Mouse (Mus musculus): Measurements from ENCODE around the gene Tmem163. TPM values are rescaled to one million over a fixed set of nuclear protein-coding genes. Genes with fewer than 3 reads are reported as not detected.
A peak's percentile ranks its signal among the peaks of the same experiment; 100 is the strongest.

Tmem163 gene
- polyA plus RNA-seq, 1 experiment from 2014 or later: 44.2 TPM

DNA sequence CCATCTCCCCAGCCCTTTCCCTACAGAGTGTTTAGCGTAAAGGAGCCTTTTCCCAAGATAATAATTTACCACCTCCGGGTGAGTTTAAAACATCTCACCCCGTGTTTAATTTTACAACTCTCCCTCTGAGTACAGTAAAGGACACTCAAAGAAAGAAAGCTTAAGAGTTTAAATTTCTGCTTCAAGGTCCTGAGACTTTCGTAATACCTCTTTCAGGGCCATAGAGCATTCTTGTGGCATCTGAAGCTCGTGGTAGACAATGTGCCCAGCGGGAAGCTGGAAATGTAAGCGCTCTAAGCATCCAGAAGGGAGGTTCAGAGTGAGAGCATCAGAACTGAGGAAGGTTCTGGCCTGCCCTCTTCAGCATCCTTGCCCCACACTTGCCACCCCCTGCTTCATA lies 52.2 kb downstream of the Tmem163 start:
- no peak for ATAC-seq (ENCODE audit: low FRiP score, low read depth)
- no peaks in the 10 kb centered on the region for H3K36me3 ChIP-seq
- WGBS: 56% methylated on average over 7 of the region's 7 CpGs
- H3K4me2 ChIP-seq (replicated peaks): no peak overlapping the region
- H3K4me1 ChIP-seq: no peaks in the 10 kb centered on the region
- no peak overlapping the region for H3K4me3 ChIP-seq
- H3K9me3 ChIP-seq: no peaks in the 10 kb centered on the region
- H3K9ac ChIP-seq: no peak overlapping the region
- no peaks in the 10 kb centered on the region for H3K27me3 ChIP-seq (replicated peaks)
- H3K27ac ChIP-seq: no peak overlapping the region

DNA sequence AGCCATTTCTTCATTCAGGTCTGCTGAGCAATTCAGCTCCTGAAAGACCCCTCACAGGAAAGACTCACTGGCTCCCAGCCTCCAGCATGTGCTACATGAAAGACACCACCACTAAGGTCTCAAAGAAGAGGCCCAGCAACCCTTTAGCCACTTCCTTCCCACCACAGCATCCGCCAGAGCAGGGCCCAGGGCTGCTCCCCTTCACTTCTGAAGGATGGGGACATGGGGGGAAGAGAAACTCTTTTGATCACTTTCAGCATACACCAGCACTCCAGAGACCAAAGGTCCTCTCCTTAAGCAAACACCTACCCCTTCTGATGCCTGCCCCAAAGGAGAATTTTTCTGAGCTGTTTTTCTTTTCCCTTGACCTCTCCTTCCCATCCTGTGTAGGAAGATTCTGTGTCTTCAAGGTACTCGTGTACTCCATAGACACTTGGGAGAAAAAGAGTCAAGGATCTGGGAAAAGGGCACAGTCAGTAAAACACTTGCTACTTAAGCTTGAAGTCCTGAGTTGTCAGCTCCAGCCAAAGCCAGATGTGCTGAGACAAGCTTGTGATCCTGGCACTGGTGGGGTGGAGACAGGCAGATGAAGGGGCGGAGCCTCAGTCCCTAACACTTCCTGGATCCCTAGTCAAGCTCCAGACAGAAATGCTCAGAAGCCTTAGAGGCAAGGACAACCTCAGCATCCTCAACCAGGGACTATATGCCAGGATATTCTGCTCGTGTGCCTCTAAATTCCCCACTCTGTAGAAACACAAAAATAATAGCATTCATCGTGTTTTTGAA lies 53.6 kb downstream of the Tmem163 start:
- no peaks in the 10 kb centered on the region for H3K27me3 ChIP-seq (replicated peaks)
- 58% methylated on average over 5 of the region's 5 CpGs for WGBS
- H3K4me1 ChIP-seq: no peaks in the 10 kb centered on the region
- no peak overlapping the region for H3K9ac ChIP-seq
- H3K36me3 ChIP-seq: no peaks in the 10 kb centered on the region
- H3K4me2 ChIP-seq (replicated peaks): no peak overlapping the region
- no peak overlapping the region for H3K27ac ChIP-seq
- H3K9me3 ChIP-seq: no peaks in the 10 kb centered on the region
- no peak overlapping the region for H3K4me3 ChIP-seq
- ATAC-seq (ENCODE audit: low FRiP score, low read depth): no peak

DNA sequence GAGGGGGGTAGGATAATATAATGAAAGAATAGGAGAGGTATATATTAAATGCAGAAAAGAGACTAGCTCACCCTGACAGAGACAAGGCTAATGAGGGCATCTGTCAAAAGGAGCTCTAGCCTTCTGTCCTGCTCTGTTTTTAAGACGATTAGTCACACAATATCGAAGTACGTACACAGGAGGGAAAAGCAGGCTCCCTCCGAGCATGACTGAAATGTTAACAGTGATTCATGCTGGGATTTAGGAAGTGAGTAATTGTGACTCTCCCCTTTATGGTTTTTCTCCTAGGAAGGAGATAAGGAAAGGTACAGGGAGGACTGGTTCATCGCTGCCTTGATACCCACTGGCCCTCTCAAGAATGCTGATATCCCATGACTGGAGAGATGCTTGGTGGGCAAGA lies 57.0 kb downstream of the Tmem163 start:
- Histone ChIP-seq H3K9me3 (no peaks in the 10 kb centered on the region), H3K4me3 (no peak overlapping the region), H3K4me1 (no peaks in the 10 kb centered on the region), H3K27ac (no peak overlapping the region), H3K9ac (no peak overlapping the region), H3K4me2 (replicated peaks) (no peak overlapping the region), H3K27me3 (replicated peaks) (no peaks in the 10 kb centered on the region), H3K36me3 (no peaks in the 10 kb centered on the region)
- whole genome bisulfite sequencing: 47% methylated on average over 5 of the region's 5 CpGs
- no peak for ATAC-seq (ENCODE audit: low FRiP score, low read depth)

DNA sequence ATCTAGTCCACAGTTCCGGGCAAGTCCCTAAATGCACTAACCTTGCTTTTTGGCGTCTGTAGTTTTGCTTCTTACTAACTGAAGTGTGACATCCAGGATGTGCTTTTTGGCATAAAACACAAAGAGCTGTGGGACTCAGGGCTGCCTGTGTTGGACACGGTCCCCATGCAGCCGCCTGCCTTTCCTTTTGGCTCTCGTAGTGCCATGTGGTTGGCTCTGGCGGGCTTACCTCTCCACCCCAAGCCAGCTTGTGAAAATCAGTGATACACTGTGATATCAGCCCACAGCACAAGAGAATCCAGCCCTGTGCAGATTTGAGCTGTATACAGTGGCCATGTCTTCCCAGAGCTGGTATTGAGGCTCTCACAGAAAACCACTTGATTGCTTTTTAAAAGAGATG lies 60.3 kb downstream of the Tmem163 start:
- H3K27me3 ChIP-seq (replicated peaks): no peaks in the 10 kb centered on the region
- no peak for ATAC-seq (ENCODE audit: low FRiP score, low read depth)
- no peak overlapping the region for H3K4me2 ChIP-seq (replicated peaks)
- no peaks in the 10 kb centered on the region for H3K4me1 ChIP-seq
- no peaks in the 10 kb centered on the region for H3K36me3 ChIP-seq
- no peak overlapping the region for H3K27ac ChIP-seq
- H3K9me3 ChIP-seq: no peaks in the 10 kb centered on the region
- no peak overlapping the region for H3K9ac ChIP-seq
- WGBS: 82% methylated on average over 6 of the region's 6 CpGs
- H3K4me3 ChIP-seq: no peak overlapping the region

DNA sequence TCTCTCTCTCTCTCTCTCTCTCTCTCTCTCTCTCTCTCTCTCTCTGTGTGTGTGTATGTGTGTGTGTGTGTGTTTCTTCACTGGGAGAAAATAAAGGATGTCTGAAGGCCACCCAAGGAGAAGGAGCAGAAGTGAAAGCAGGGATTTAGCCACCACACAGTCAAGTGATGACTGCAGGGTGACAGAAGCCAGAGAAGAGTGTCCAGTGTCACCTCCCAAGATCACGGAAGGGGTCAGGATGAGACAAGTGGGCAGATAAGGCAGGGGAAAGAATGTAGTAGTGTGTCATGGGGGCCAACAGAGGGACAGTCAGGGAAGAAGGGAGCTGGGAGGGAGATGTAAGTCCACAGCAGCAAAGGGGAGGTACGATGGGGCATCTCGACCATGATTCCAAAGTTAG lies 69.0 kb downstream of the Tmem163 start:
- H3K27me3 ChIP-seq (replicated peaks): 0 out of 2 replicates have a peak, but pooled peaks cover 3% of the 10 kb centered on the region
- no peak for ATAC-seq (ENCODE audit: low FRiP score, low read depth)
- no peak overlapping the region for H3K27ac ChIP-seq
- no peaks in the 10 kb centered on the region for H3K4me1 ChIP-seq
- 86% methylated on average over 3 of the region's 3 CpGs for WGBS
- H3K9me3 ChIP-seq: no peaks in the 10 kb centered on the region
- no peak overlapping the region for H3K4me3 ChIP-seq
- no peak overlapping the region for H3K4me2 ChIP-seq (replicated peaks)
- H3K36me3 ChIP-seq: no peaks in the 10 kb centered on the region
- H3K9ac ChIP-seq: no peak overlapping the region

GRCm38 (mm10) chr1:127609814-127610213 lies 69.5 kb downstream of the Tmem163 start:
- Histone ChIP-seq H3K27ac (no peak overlapping the region), H3K4me2 (replicated peaks) (no peak overlapping the region), H3K4me3 (no peak overlapping the region), H3K27me3 (replicated peaks) (0 out of 2 replicates have a peak, but pooled peaks cover 3% of the 10 kb centered on the region), H3K36me3 (no peaks in the 10 kb centered on the region), H3K9ac (no peak overlapping the region), H3K4me1 (no peaks in the 10 kb centered on the region), H3K9me3 (no peaks in the 10 kb centered on the region)
- ATAC-seq (ENCODE audit: low FRiP score, low read depth): no peak
- 84% methylated on average over 2 of the region's 2 CpGs for WGBS

DNA sequence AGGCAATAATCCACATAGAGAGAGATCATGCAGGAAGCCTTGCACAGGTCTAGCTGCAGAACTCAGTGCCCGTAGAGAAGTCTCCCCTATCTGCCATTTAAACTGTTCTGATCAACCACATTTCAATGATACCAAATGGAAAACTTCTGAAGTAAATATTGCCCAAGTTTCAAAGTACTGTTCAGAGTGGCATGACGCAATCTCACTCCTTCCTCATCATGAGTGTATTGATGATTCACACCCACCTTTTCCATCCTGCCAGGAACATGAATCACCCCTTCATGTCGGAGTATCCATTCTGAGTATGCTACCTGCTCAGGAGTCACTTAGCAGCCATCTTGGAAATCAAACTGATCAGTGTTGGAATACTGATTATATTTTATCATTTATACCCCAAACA lies 71.0 kb downstream of the Tmem163 start:
- ATAC-seq (ENCODE audit: low FRiP score, low read depth): no peak
- Histone ChIP-seq H3K9me3 (no peaks in the 10 kb centered on the region), H3K4me1 (peaks cover 13% of the 10 kb centered on the region; the same call in 1 of the 2 replicates), H3K4me2 (replicated peaks) (no peak overlapping the region), H3K27me3 (replicated peaks) (0 out of 2 replicates have a peak, but pooled peaks cover 3% of the 10 kb centered on the region), H3K36me3 (no peaks in the 10 kb centered on the region), H3K4me3 (no peak overlapping the region), H3K9ac (no peak overlapping the region), H3K27ac (no peak overlapping the region)
- 94% methylated on average over 3 of the region's 3 CpGs for WGBS

- peak; percentile 48 for ATAC-seq (ENCODE audit: low FRiP score, low read depth)
- Histone ChIP-seq H3K9me3 (no peaks in the 10 kb centered on the region), H3K4me1 (peaks cover 13% of the 10 kb centered on the region; the same call in 1 of the 2 replicates), H3K4me2 (replicated peaks) (no peak overlapping the region), H3K36me3 (no peaks in the 10 kb centered on the region), H3K9ac (no peak overlapping the region), H3K27me3 (replicated peaks) (0 out of 2 replicates have a peak, but pooled peaks cover 3% of the 10 kb centered on the region), H3K4me3 (no peak overlapping the region), H3K27ac (no peak overlapping the region)
- 49% methylated on average over 9 of the region's 9 CpGs for WGBS
Measured at GRCm38 (mm10) chr1:127603697-127604631, 75.4 kb downstream of the Tmem163 start.

GRCm38 (mm10) chr1:127596143-127596542 lies 83.2 kb downstream of the Tmem163 start:
- 94% methylated on average over 4 of the region's 4 CpGs for WGBS
- no peak for ATAC-seq (ENCODE audit: low FRiP score, low read depth)
- Histone ChIP-seq H3K9me3 (no peaks in the 10 kb centered on the region), H3K4me1 (no peaks in the 10 kb centered on the region), H3K4me2 (replicated peaks) (no peak overlapping the region), H3K27ac (no peak overlapping the region), H3K27me3 (replicated peaks) (no peaks in the 10 kb centered on the region), H3K4me3 (no peak overlapping the region), H3K36me3 (no peaks in the 10 kb centered on the region), H3K9ac (no peak overlapping the region)

DNA sequence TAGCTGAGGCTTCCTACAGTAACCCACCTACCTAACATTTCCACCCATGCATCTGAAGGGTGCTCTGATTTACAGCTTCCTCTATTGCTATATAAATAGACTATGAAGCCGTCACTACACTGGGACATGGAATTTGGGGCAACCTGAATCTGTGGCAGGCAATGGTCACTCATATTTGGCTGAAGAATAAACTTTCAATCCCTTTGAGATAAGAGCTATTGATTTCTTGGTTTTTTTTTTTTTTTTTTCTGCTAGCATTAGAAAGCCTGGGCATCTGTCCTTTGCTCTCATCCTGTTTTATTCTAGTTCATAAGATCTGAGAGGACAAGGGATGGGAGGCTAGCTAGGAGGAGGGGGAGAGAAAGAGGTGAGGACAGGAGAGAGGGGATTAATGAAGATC lies 83.6 kb downstream of the Tmem163 start:
- Histone ChIP-seq H3K4me3 (no peak overlapping the region), H3K27ac (no peak overlapping the region), H3K4me1 (no peaks in the 10 kb centered on the region), H3K36me3 (no peaks in the 10 kb centered on the region), H3K27me3 (replicated peaks) (no peaks in the 10 kb centered on the region), H3K4me2 (replicated peaks) (no peak overlapping the region), H3K9ac (no peak overlapping the region), H3K9me3 (no peaks in the 10 kb centered on the region)
- 63% methylated on average over 1 of the region's 1 CpGs for WGBS
- ATAC-seq (ENCODE audit: low FRiP score, low read depth): no peak

DNA sequence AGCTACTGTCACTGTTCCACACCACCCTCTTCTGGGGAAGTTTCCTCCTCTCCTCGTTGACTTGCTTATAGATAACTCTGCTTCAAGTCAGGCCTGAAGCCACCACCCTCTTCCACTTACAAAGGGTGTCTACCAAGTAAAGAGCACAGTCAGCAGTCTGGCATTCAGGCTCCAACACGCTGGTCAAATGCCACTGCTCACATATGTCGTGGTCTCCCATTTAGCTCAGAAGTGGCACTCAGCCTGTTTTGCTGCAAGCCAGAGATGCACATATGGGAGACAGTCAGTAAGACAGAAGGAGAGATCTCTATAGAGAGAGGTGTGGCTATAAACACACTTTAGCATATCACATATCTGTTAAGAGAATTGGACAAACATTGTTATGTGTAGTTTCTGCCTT lies 89.8 kb downstream of the Tmem163 start:
- H3K27me3 ChIP-seq (replicated peaks): no peaks in the 10 kb centered on the region
- H3K9ac ChIP-seq: no peak overlapping the region
- 79% methylated on average over 3 of the region's 3 CpGs for WGBS
- no peak overlapping the region for H3K4me2 ChIP-seq (replicated peaks)
- no peaks in the 10 kb centered on the region for H3K36me3 ChIP-seq
- no peaks in the 10 kb centered on the region for H3K4me1 ChIP-seq
- ATAC-seq (ENCODE audit: low FRiP score, low read depth): no peak
- no peak overlapping the region for H3K4me3 ChIP-seq
- no peaks in the 10 kb centered on the region for H3K9me3 ChIP-seq
- no peak overlapping the region for H3K27ac ChIP-seq

GRCm38 (mm10) chr1:127587071-127587470 lies 92.3 kb downstream of the Tmem163 start:
- Histone ChIP-seq H3K4me1 (no peaks in the 10 kb centered on the region), H3K36me3 (no peaks in the 10 kb centered on the region), H3K27ac (no peak overlapping the region), H3K4me2 (replicated peaks) (no peak overlapping the region), H3K4me3 (no peak overlapping the region), H3K9me3 (no peaks in the 10 kb centered on the region), H3K27me3 (replicated peaks) (0 out of 2 replicates have a peak, but pooled peaks cover 5% of the 10 kb centered on the region), H3K9ac (no peak overlapping the region)
- 92% methylated on average over 5 of the region's 5 CpGs for WGBS
- ATAC-seq (ENCODE audit: low FRiP score, low read depth): no peak

Measured in neural tube, embryonic 12.5 days (tissue).